8 mouse cellular contexts compared by ENCODE assay signal in genomic region chr5:115529742-115530446, GRCm38 (mm10). TPM values are rescaled to one million over a fixed set of nuclear protein-coding genes. Genes with fewer than 3 reads are reported as not detected.
A peak's percentile ranks its signal among the peaks of the same experiment; 100 is the strongest.
DNase-seq lines count a peak whose midpoint lies in the region; ATAC-seq and TF ChIP-seq lines count a peak whose summit lies in the region.

No protein-coding gene starts in this region.

- H3K27ac ChIP-seq in forebrain, embryonic 11.5 days (ENCODE audit: low read depth, low read length), result peak overlapping the region; percentile 6; the same call in 1 of the 2 replicates
- H3K27ac ChIP-seq in intestine, embryonic 16.5 days (ENCODE audit: low read length), result peak overlapping the region; percentile 85

- no peak for ATAC-seq in forebrain, embryonic 11.5 days (replicated peaks; ENCODE audit: low FRiP score)
- no peak for ATAC-seq in intestine, embryonic 16.5 days

- peaks cover 57% of the 10 kb centered on the region for H3K79me2 ChIP-seq in myocyte (ENCODE audit: control insufficient read depth, insufficient read depth)

- H3K36me3 ChIP-seq in forebrain, embryonic 11.5 days (ENCODE audit: control insufficient read depth, insufficient read depth, low read length), result no peaks in the 10 kb centered on the region
- no peaks in the 10 kb centered on the region for H3K36me3 ChIP-seq in intestine, embryonic 16.5 days (ENCODE audit: control insufficient read depth, insufficient read depth, low read length)
- H3K36me3 ChIP-seq in myocyte (ENCODE audit: control insufficient read depth, insufficient read depth), result peaks cover 9% of the 10 kb centered on the region

- H3K4me2 ChIP-seq in forebrain, embryonic 11.5 days (ENCODE audit: low read depth, low read length, severe bottlenecking), result no peak overlapping the region
- 0 out of 2 replicates have a peak overlapping the region, but pooled peaks have one; percentile 18 for H3K4me2 ChIP-seq in intestine, embryonic 16.5 days (ENCODE audit: low read depth, low read length)
- H3K4me2 ChIP-seq in myocyte (ENCODE audit: low read depth), result peak overlapping the region; percentile 68

- no peaks in the 10 kb centered on the region for H3K9me3 ChIP-seq in forebrain, embryonic 11.5 days (ENCODE audit: control insufficient read depth, low read length)
- H3K9me3 ChIP-seq in intestine, embryonic 16.5 days (ENCODE audit: control insufficient read depth, low read length), result no peaks in the 10 kb centered on the region

- no peak overlapping the region; the same call in 1 of the 2 replicates for H3K9ac ChIP-seq in forebrain, embryonic 11.5 days (ENCODE audit: low read length)
- H3K9ac ChIP-seq in intestine, embryonic 16.5 days (ENCODE audit: low read depth, low read length), result peak overlapping the region; percentile 41; the same call in 1 of the 2 replicates

- H3ac ChIP-seq in myocyte (ENCODE audit: control insufficient read depth, insufficient read length), result no peak overlapping the region

- no peak for TF ChIP-seq CTCF in lung, adult 2 months (IDR thresholded peaks at IDR 0.05; ENCODE audit: insufficient read depth, low read length)

- H3K4me1 ChIP-seq in lung, adult 2 months (ENCODE audit: control insufficient read depth, insufficient read depth, low read length), result peaks cover 63% of the 10 kb centered on the region
- peaks cover 11% of the 10 kb centered on the region; the same call in 1 of the 2 replicates for H3K4me1 ChIP-seq in forebrain, embryonic 11.5 days (replicated peaks; ENCODE audit: control insufficient read depth, insufficient read depth, low read length)
- H3K4me1 ChIP-seq in intestine, embryonic 16.5 days (ENCODE audit: control insufficient read depth, insufficient read depth, low read length), result peaks cover 67% of the 10 kb centered on the region

- no peak overlapping the region for H3K4me3 ChIP-seq in lung, adult 2 months (replicated peaks; ENCODE audit: extremely low read depth, low read depth, low read length)
- no peak overlapping the region for H3K4me3 ChIP-seq in forebrain, embryonic 11.5 days (ENCODE audit: low read depth, low read length)
- no peak overlapping the region for H3K4me3 ChIP-seq in intestine, embryonic 16.5 days (ENCODE audit: low read length)
- no peak overlapping the region for H3K4me3 ChIP-seq in myocyte

- H3K27me3 ChIP-seq in forebrain, embryonic 11.5 days (ENCODE audit: control insufficient read depth, insufficient read depth, low read length), result no peaks in the 10 kb centered on the region
- no peaks in the 10 kb centered on the region for H3K27me3 ChIP-seq in intestine, embryonic 16.5 days (replicated peaks; ENCODE audit: control insufficient read depth, insufficient read depth, low read length)
- no peaks in the 10 kb centered on the region for H3K27me3 ChIP-seq in myocyte (ENCODE audit: control insufficient read depth, insufficient read depth, insufficient read length)

- 28% methylated on average over 7 of the region's 7 CpGs for WGBS in lung, adult 2 months
- 75% methylated on average over 7 of the region's 7 CpGs for WGBS in forebrain, embryonic 11.5 days
- 45% methylated on average over 7 of the region's 7 CpGs for WGBS in intestine, embryonic 16.5 days

- TF ChIP-seq POLR2A in lung, adult 2 months (IDR thresholded peaks at IDR 0.05; ENCODE audit: borderline replicate concordance, extremely low read depth, low read depth, low read length), result 0 out of 2 replicates have a peak, but pooled peaks have one; percentile 13
- TF ChIP-seq POLR2A in myocyte (IDR thresholded peaks at IDR 0.05; ENCODE audit: insufficient read length, low read depth), result no peak

- no peak for DNase-seq in lung, adult 2 months
- DNase-seq in lung, postnatal 25 days (ENCODE audit: low spot score), result no peak
- DNase-seq in forebrain, embryonic 11.5 days (ENCODE audit: low spot score), result no peak
- DNase-seq in yolk sac, embryonic 10.5 days (ENCODE audit: low spot score), result no peak
- DNase-seq in right cerebral cortex, postnatal 14 days, result no peak
- no peak for DNase-seq in right cerebral cortex, postnatal 4 days

TF ChIP-seq in myocyte, 11 proteins besides CTCF, POLR2A, EP300 and RAD21:
- no peak for TF ChIP-seq REST (IDR thresholded peaks at IDR 0.05; ENCODE audit: insufficient read depth, insufficient read length)
- TF ChIP-seq MYOD1 (IDR thresholded peaks at IDR 0.05; ENCODE audit: control insufficient read depth in 1 of 3, insufficient read length in 2 of 3, low read depth in 2 of 3), result peak in 2 of 3 experiments; percentile 43 to 71
- no peak for TF ChIP-seq MAX (IDR thresholded peaks at IDR 0.05; ENCODE audit: low read depth)
- no peak for TF ChIP-seq CEBPB (IDR thresholded peaks at IDR 0.05; ENCODE audit: insufficient read depth, poor library complexity, severe bottlenecking)
- TF ChIP-seq POLR2AphosphoS2 (IDR thresholded peaks at IDR 0.05; ENCODE audit: insufficient read length, low read depth), result no peak
- TF ChIP-seq TCF12 (IDR thresholded peaks at IDR 0.05; ENCODE audit: insufficient read depth, poor library complexity, severe bottlenecking), result peak; percentile 30
- TF ChIP-seq MYOG (IDR thresholded peaks at IDR 0.05; ENCODE audit: control insufficient read depth in 1 of 3, insufficient read depth in 1 of 3, insufficient read length in 2 of 3, low read depth in 2 of 3), result peak in 2 of 3 experiments; percentile 50 to 90
- TF ChIP-seq TCF3 (IDR thresholded peaks at IDR 0.05; ENCODE audit: insufficient read length, low read depth), result no peak
- no peak for TF ChIP-seq SRF (IDR thresholded peaks at IDR 0.05; ENCODE audit: control insufficient read depth, insufficient read length, low read depth)
- TF ChIP-seq E2F4 (IDR thresholded peaks at IDR 0.05; ENCODE audit: insufficient read depth), result no peak
- no peak for TF ChIP-seq USF1 (IDR thresholded peaks at IDR 0.05; ENCODE audit: low read depth)

RNA-seq across cellular contexts. Expression of gene Pxn, which starts 23.4 kb away (rescaled TPM):
- polyA plus RNA-seq in lung, adult 2 months (2012; rRNA removed), result 214 and 226 TPM in 2 replicates
- polyA plus RNA-seq in forebrain, embryonic 11.5 days (2014; fragmentation: Nextera tagmentation; extraction: Ambion mirVana), result 11.9 and 12.3 TPM in 2 replicates
- polyA plus RNA-seq in intestine, embryonic 16.5 days (2015; fragmentation: Nextera tagmentation; extraction: Ambion mirVana), result 71.9 and 88.2 TPM in 2 replicates
- polyA plus RNA-seq in myocyte (2012; fragmentation: generic; extraction: Trizol), result 120 TPM

RNA-seq across cellular contexts. Expression of gene Rplp0, which starts 29.4 kb away (rescaled TPM):
- polyA plus RNA-seq in lung, adult 2 months (2012; rRNA removed), result 1,185 and 1,411 TPM in 2 replicates
- 1,156 and 1,197 TPM in 2 replicates for polyA plus RNA-seq in forebrain, embryonic 11.5 days (2014; fragmentation: Nextera tagmentation; extraction: Ambion mirVana)
- polyA plus RNA-seq in intestine, embryonic 16.5 days (2015; fragmentation: Nextera tagmentation; extraction: Ambion mirVana), result 1,506 and 1,615 TPM in 2 replicates
- polyA plus RNA-seq in myocyte (2012; fragmentation: generic; extraction: Trizol), result 3,361 TPM

RNA-seq across cellular contexts. Expression of gene Gcn1l1, which starts 35.2 kb away (rescaled TPM):
- polyA plus RNA-seq in lung, adult 2 months (2012; rRNA removed), result 36.8 and 52.8 TPM in 2 replicates
- polyA plus RNA-seq in forebrain, embryonic 11.5 days (2014; fragmentation: Nextera tagmentation; extraction: Ambion mirVana), result 54.8 and 62.4 TPM in 2 replicates
- polyA plus RNA-seq in intestine, embryonic 16.5 days (2015; fragmentation: Nextera tagmentation; extraction: Ambion mirVana), result 25.5 and 26.3 TPM in 2 replicates
- 49.4 TPM for polyA plus RNA-seq in myocyte (2012; fragmentation: generic; extraction: Trizol)

RNA-seq across cellular contexts. Expression of gene Sirt4, which starts 45.4 kb away (rescaled TPM):
- 36.5 and 38.3 TPM in 2 replicates for polyA plus RNA-seq in lung, adult 2 months (2012; rRNA removed)
- 20.6 and 22.0 TPM in 2 replicates for polyA plus RNA-seq in forebrain, embryonic 11.5 days (2014; fragmentation: Nextera tagmentation; extraction: Ambion mirVana)
- polyA plus RNA-seq in intestine, embryonic 16.5 days (2015; fragmentation: Nextera tagmentation; extraction: Ambion mirVana), result 20.4 and 23.1 TPM in 2 replicates
- 13.6 TPM for polyA plus RNA-seq in myocyte (2012; fragmentation: generic; extraction: Trizol)
